Mouse (Mus musculus): ENCODE data around the gene Parva.

Parva gene

GRCm38 (mm10) chr7:112427357-112428157 lies at the start of gene Parva:
Parva (plus strand) TSS chr7:112427505.
- peak; percentile 61 to 70 for DNase-seq (ENCODE audit: low spot score in 2 of 2)

DNA sequence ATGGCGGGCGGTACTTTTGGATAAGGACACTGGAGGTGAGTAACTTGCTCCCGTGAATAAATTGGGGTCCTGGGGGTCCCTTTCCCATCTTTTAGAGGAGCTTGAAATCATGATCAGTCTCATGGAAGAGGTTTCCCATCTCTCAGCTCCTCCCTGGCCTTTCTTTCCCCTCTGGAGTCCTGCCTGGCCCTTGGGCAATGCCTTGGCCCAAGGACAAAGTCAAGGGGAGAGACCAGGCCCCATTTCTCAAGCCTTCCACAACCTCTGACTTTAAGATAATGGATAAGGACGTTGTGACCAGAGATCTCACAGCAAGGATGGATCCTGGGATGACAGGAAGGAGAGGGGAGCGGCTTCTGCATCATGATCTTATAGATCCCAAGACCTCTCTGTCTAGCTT lies 49.2 kb upstream of the Parva start:
- peak in 1 of 2 experiments; percentile 31 for DNase-seq (ENCODE audit: low spot score in 2 of 2)

- DNase-seq (ENCODE audit: low spot score in 2 of 2): no peak
Observed at GRCm38 (mm10) chr7:112378476-112378875, 48.8 kb upstream of the Parva start.

DNA sequence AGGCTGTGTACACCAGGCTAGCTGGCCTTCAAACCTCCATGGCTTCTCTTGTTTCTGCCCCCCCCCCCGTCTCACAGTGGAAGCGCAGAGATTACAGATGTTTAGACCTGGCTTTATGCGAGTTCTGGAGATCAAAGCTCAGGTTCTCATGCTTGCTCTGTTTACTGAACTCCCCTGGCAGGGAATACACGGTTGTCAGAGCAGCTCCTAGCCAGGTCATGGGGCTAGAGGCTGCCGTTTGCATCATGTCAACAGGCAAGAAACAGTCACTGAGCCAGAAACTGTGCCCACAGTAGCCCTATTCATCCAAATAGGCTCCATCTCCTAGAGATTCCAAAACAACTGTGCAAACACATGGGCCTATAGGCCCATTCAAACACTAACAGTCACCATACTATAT lies 40.8 kb upstream of the Parva start:
- DNase-seq (ENCODE audit: low spot score in 2 of 2): no peak

GRCm38 (mm10) chr7:112387876-112388275 lies 39.4 kb upstream of the Parva start:
- no peak for DNase-seq (ENCODE audit: low spot score in 2 of 2)

GRCm38 (mm10) chr7:112388363-112388875 lies 38.9 kb upstream of the Parva start:
- DNase-seq (ENCODE audit: low spot score in 2 of 2): no peak

- no peak for DNase-seq (ENCODE audit: low spot score in 2 of 2)
Observed at GRCm38 (mm10) chr7:112389611-112390251, 37.6 kb upstream of the Parva start.

- DNase-seq (ENCODE audit: low spot score in 2 of 2): no peak
Observed at GRCm38 (mm10) chr7:112390252-112390936, 36.9 kb upstream of the Parva start.

GRCm38 (mm10) chr7:112390937-112391605 lies 36.2 kb upstream of the Parva start:
- no peak for DNase-seq (ENCODE audit: low spot score in 2 of 2)

- no peak for DNase-seq (ENCODE audit: low spot score in 2 of 2)
Observed at GRCm38 (mm10) chr7:112397786-112398185, 29.5 kb upstream of the Parva start.

- DNase-seq (ENCODE audit: low spot score in 2 of 2): no peak
Observed at GRCm38 (mm10) chr7:112399425-112400170, 27.7 kb upstream of the Parva start.

GRCm38 (mm10) chr7:112400175-112400574 lies 27.1 kb upstream of the Parva start:
- peak; percentile 62 to 79 for DNase-seq (ENCODE audit: low spot score in 2 of 2)

DNA sequence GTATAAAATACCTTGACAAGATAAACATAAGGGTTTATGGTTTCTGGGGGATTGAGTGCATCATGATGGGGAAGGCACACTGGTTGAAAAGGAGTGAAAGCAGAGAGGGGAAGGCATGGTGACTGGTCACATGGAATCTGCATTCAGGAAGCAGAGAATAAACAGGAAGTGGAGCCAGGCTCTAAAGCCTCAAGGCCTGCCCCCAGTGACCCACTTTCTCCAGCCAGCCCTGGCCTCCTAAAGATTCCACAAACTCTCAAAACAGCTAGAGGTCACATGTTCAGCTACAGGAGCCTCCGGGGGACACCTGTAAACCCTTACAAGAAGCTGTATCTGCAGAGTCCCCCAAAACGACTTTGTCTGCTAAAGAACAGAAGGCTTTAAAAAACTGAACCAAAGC lies 22.2 kb upstream of the Parva start:
- no peak for DNase-seq (ENCODE audit: low spot score in 2 of 2)

GRCm38 (mm10) chr7:112405578-112405977 lies 21.7 kb upstream of the Parva start:
- no peak for DNase-seq (ENCODE audit: low spot score in 2 of 2)

DNA sequence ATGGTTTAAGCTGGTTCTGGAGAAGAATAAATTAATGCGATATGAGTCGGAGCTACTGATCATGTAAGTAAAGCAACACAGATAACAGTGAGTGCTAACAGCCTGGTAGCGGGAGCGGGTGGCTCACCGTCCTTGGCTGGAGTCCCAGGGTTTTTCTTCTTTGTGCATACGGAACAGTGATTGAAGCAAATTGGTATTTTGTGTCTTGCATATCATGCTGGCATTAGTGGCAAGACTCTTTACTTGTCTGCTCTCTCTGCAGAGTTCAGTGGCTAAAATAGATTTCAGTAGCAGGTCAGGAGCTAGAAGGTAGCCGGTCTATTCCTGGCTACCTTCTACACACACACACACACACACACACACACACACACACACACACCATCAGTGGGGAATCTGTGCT lies 19.7 kb upstream of the Parva start:
- no peak for DNase-seq (ENCODE audit: low spot score in 2 of 2)

DNA sequence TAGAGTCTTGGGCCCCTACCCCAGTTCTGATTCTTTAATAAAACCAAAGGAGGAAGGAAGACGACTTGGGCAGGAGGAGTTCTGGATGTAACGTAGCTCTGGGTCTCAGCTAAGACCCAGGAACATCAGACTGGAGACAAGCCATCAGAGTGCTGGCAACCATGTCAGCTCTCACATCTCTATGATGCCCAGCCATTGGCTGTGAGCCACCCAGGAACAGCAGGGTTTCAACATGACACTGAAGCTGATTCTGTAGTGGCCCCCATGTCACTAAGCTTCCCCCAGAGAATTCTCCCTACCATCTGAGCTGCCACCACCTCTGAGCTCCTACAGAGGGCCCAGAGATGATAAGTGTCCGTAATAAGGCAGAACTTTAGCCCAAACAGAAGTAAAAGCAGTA lies 17.3 kb upstream of the Parva start:
- DNase-seq (ENCODE audit: low spot score in 2 of 2): no peak

- no peak for DNase-seq (ENCODE audit: low spot score in 2 of 2)
Observed at GRCm38 (mm10) chr7:112413286-112413685, 14.0 kb upstream of the Parva start.

- DNase-seq (ENCODE audit: low spot score in 2 of 2): no peak
Observed at GRCm38 (mm10) chr7:112416058-112416526, 11.2 kb upstream of the Parva start.

DNA sequence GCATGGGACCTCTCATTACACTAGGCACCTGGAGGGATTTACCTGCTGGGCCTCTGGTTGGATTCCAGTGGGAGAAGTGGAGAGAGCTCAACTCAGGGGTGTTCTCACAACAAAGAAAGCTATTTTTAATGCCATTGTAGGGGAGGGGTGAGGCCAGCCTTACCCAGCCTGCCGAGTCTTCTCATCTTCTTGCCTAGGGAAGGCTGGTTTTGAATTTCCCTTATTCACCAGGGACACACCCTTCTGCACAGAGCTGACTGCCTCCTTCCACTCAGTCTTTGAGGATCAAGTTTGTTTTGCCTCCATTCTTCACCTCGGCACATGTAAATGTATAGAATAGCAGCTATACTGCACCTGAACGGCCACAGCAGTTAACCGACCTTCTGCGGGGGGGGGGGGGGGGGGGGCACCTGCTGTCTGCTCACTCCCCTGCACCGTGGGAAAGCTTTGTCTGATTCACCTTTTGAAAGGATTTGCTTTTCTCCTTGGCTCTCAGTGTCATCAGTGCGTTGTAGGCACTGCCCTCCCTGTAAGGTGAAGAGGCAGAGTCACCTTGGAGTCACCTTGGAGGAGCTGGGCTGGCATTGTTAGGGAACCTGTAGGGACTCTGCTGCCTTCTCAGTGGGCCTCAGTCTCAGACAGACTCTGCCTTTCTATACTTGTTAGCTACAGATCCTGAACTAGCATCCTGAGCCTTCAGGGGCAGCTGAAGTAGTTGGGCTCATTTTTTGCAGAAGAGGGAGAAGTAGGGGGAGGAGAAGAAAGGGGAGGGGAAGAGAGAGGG lies 10.4 kb upstream of the Parva start:
- DNase-seq (ENCODE audit: low spot score in 2 of 2): no peak

GRCm38 (mm10) chr7:112417598-112417997 lies 9.7 kb upstream of the Parva start:
- no peak for DNase-seq (ENCODE audit: low spot score in 2 of 2)
